Mouse (Mus musculus) testis, postnatal 14 days (tissue): Measurements from ENCODE around the gene Atg4a.

Experiments
- DNase-seq: peaks from one replicate; pipeline ENCODE4 v3.0.0; 2021; ENCODE audit warnings: low spot score

The Atg4a gene

GRCm38 (mm10) chrX:140956272-140956940 is at the start of gene Atg4a, which contains the start of gene Psmd10:
Gene Atg4a, plus strand, starts transcription at chrX:140956907.
Gene Psmd10, minus strand, starts transcription at chrX:140956728.
- DNase-seq: peak; percentile 91

DNA sequence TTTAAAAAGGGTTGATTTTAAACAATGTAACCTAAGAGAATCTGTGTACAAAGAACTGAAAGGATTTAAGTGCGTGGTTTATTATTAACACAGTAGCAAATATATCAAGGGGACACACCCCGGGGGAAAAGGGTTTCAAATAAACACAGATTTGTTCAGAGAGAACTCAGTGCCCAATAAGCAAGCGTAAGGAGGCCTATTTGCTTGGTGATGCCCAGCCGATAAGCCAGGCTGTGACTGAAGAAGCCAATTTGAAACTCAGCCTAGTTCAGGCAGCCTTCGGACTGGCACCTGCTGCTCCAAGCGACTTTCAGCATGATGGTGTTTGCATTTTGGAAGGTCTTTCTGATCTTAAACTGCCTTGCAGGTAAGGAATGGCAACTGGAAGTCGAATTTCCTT is 49.3 kb upstream of the Atg4a start, which contains the start of gene Vsig1:
Gene Vsig1, plus strand, starts transcription at position 249 of the 400 bp plus-strand sequence.
- peak; percentile 25 for DNase-seq

GRCm38 (mm10) chrX:140921321-140921720 is 35.4 kb upstream of the Atg4a start:
- no peak for DNase-seq

DNA sequence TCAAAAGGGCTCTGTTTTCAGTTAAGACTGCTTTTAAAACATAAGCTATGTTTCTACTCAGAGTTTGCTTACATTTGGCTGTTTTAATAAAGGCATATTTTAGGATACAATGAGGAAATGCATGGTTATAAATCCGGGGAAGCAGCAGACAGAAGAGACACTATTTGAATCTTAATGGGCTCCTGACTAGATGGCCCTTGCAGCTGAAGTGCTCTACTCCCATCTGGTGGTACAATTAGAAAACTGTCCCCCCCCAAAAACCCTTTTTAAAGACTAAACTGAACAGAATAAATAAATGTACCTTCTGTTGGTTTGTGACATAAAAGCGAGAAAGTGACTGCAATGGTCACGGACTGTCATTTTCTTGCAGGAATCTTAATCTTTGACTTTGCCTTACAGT is 24.6 kb upstream of the Atg4a start:
- no peak for DNase-seq

GRCm38 (mm10) chrX:140933263-140933662 is 23.4 kb upstream of the Atg4a start:
- DNase-seq: no peak

GRCm38 (mm10) chrX:140936271-140936670 is 20.4 kb upstream of the Atg4a start:
- DNase-seq: no peak

DNA sequence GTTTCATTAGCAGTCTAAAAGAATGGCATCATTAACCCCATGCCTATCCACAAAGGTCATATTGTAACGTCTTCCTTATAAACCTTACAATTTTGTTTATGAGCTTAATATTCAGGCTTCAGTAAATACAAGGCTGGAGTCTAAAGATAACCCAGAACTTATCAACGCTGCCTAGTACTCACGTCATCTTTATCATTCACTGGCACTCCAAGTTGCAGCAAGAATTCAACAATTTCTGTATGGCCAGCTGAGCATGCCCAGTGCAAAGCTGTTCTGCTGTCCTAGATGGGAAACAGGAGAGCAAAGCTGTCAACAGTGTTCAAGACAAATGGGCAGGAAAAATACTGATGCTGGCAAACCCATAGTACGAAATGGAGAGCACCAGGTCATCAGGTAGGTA is 3.1 kb upstream of the Atg4a start:
- DNase-seq: no peak

GRCm38 (mm10) chrX:140956959-140957358 is 252 bp downstream of the Atg4a start:
- no peak for DNase-seq

GRCm38 (mm10) chrX:140978943-140979342 is 22.2 kb downstream of the Atg4a start:
- no peak for DNase-seq

- no peak for DNase-seq
Measured at GRCm38 (mm10) chrX:140979546-140979945, 22.8 kb downstream of the Atg4a start.

- DNase-seq: no peak
Measured at GRCm38 (mm10) chrX:140980163-140980562, 23.5 kb downstream of the Atg4a start.

GRCm38 (mm10) chrX:140983206-140983960 is 26.7 kb downstream of the Atg4a start:
- DNase-seq: no peak

GRCm38 (mm10) chrX:140984795-140985194 is 28.1 kb downstream of the Atg4a start:
- DNase-seq: no peak

GRCm38 (mm10) chrX:140985256-140985655 is 28.5 kb downstream of the Atg4a start:
- DNase-seq: no peak

GRCm38 (mm10) chrX:140996909-140997516 is 40.3 kb downstream of the Atg4a start:
- no peak for DNase-seq

- no peak for DNase-seq
Measured at GRCm38 (mm10) chrX:140997912-140998545, 41.3 kb downstream of the Atg4a start.

- no peak for DNase-seq
Measured at GRCm38 (mm10) chrX:140998885-140999284, 42.2 kb downstream of the Atg4a start.

DNA sequence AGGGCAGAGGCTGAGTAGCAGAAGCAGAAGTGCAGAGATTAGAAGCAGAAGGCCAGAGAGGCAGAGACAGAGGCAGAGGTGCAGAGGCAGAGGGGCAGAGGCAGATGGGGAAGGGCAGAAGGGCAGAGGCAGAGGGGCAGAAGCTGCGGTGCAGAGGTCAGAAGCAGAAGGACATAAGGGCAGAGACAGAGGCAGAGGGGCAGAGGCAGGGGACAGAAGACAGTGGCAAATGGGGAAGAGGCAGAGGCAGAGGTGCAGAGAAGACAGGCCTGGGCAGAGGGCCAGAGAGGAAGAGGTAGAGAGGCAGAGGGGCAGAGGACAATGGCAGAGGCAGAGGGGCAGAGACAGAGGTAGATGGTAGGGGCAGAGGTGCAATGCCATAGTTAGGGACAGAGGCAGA is 193.0 kb downstream of the Atg4a start:
- DNase-seq: no peak

DNA sequence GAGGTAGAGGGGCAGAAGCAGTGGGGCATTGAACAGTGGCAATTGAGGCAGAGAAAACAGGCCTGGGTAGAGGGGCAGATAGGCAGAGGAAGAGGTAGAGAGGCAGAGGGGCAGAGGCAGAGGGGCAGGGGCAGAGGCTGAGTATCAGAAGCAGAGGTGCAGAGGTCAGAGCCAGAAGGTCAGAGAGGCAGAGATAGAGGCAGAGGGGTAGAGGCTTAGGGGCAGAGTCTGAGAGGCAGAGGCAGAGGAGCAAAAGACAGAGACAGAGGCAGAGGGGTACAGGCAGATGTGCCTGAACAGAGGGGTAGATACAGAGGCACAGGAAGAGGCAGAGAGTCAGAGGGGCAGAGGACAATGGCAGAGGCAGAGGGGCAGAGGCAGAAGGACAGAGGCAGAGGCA is 193.6 kb downstream of the Atg4a start:
- no peak for DNase-seq

DNA sequence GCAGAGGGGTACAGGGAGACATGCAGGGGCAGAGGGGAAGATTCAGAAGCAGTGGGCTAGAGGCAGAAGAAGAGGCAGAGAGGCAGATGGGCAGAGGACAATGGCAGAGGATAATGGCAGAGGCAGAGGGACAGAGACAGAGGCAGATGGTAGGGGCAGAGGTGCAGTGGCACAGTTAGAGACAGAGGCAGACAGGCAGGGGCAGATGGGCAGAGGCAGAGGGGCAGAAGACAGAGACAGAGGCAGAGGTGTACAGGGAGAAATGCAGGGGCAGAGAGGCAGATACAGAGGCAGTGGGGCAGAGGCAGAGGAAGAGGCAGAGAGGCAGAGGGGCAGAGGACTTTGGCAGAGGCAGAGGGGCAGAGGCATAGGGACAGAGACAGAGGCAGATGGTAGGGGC is 194.5 kb downstream of the Atg4a start:
- DNase-seq: no peak

DNA sequence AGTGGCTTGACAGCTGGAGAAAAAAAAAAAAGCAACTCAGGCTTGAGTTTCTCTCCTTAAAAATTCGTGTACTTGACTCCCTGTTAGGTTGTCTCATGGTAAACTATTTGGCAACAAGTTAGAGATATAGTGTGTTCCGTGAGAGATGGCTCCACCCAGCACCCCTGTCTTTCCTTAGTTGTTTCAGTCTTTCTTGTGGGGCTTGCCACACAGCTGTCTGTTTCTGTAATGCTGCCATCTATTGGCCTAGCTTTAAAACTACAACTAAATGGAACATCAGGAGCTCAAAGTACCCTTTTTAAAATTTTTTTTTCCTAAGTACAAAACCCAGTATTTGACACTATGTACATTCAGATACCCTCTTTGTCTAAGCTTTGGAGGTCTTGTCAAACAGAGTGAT is 200.0 kb downstream of the Atg4a start:
- DNase-seq: no peak

- DNase-seq: no peak
Measured at GRCm38 (mm10) chrX:141157626-141158025, 200.9 kb downstream of the Atg4a start.

- DNase-seq: no peak
Measured at GRCm38 (mm10) chrX:141158160-141158559, 201.5 kb downstream of the Atg4a start.
